Mouse (Mus musculus) intestine, embryonic 14.5 days (tissue): Measurements from ENCODE around the gene 6430571L13Rik. TPM values are rescaled to one million over a fixed set of nuclear protein-coding genes. Genes with fewer than 3 reads are reported as not detected.
A peak's percentile ranks its signal among the peaks of the same experiment; 100 is the strongest.

Source experiments
- ATAC-seq: fragments of 200-750 bp; cut with Nextera tagmentation; replicated peaks from 2 replicates; pipeline ENCODE4 v1.8.0; 2017; ENCODE audit warnings: low read depth, moderate number of reproducible peaks, moderate TSS enrichment, moderate library complexity; ENCODE audit not compliant: low FRiP score, low TSS enrichment
- DNase-seq: peaks from one replicate; pipeline ENCODE4 v3.0.0-alpha.2; 2018; ENCODE audit warnings: low spot score
- H3K27ac ChIP-seq: fragments of 300-500 bp; sonication (generic); 2 replicates; pipeline ENCODE4 v1.5.1; 2014; ENCODE audit warnings: low read depth, mild to moderate bottlenecking, control low read depth
- H3K27me3 ChIP-seq: fragments of 300-500 bp; sonication (generic); replicated peaks from 2 replicates; pipeline ENCODE4 v1.6.1; 2014; ENCODE audit warnings: low read length, control low read depth; ENCODE audit not compliant: control insufficient read depth, insufficient read depth
- H3K36me3 ChIP-seq: fragments of 300-500 bp; sonication (generic); 2 replicates; pipeline ENCODE4 v1.6.1; 2014; ENCODE audit warnings: low read length, control low read depth; ENCODE audit not compliant: control insufficient read depth, insufficient read depth
- H3K4me1 ChIP-seq: fragments of 300-500 bp; sonication (generic); replicated peaks from 2 replicates; pipeline ENCODE4 v1.6.1; 2014; ENCODE audit warnings: low read length, control low read depth, mixed read lengths; ENCODE audit not compliant: control insufficient read depth, insufficient read depth
- H3K4me2 ChIP-seq: fragments of 300-500 bp; sonication (generic); 2 replicates; pipeline ENCODE4 v1.6.1; 2014; ENCODE audit warnings: low read length
- H3K4me3 ChIP-seq: fragments of 300-500 bp; sonication (generic); 2 replicates; pipeline ENCODE4 v1.5.1; 2014; ENCODE audit warnings: low read depth, low read length, control low read depth, mixed read lengths
- H3K9ac ChIP-seq: fragments of 300-500 bp; sonication (generic); 2 replicates; pipeline ENCODE4 v1.6.1; 2014; ENCODE audit warnings: mild to moderate bottlenecking, low read length
- H3K9me3 ChIP-seq: fragments of 300-500 bp; sonication (generic); 2 replicates; pipeline ENCODE4 v1.6.1; 2016; ENCODE audit warnings: low read length, control low read depth; ENCODE audit not compliant: control insufficient read depth
- WGBS: fragments of 180-500 bp; shearing (Covaris S2); extraction: QIAGEN DNeasy Blood & Tissue Kit; methylation state at CpG from one replicate; pipeline ENCODE4 v1.1.7; 2014; 5-methylcytosine and 5-hydroxymethylcytosine counted together
- polyA plus RNA-seq: library from polyadenylated mRNA; unstranded; fragments of >200 nt; fragmentation: Nextera tagmentation; extraction: Ambion mirVana; gene quantifications from 2 replicates; pipeline ENCODE4 v1.2.1, GENCODE M21; 2014

6430571L13Rik gene
- polyA plus RNA-seq, 1 experiment from 2014 or later: 0.31 TPM

- Histone ChIP-seq H3K4me3 (no peak overlapping the region), H3K27ac (no peak overlapping the region), H3K4me1 (no peaks in the 10 kb centered on the region), H3K36me3 (no peaks in the 10 kb centered on the region), H3K9ac (no peak overlapping the region), H3K4me2 (no peak overlapping the region), H3K27me3 (peaks cover 7% of the 10 kb centered on the region; the same call in 1 of the 2 replicates), H3K9me3 (no peaks in the 10 kb centered on the region)
- DNase-seq: peak; percentile 83
- ATAC-seq: no peak
- 44% methylated on average over 7 of the region's 7 CpGs for WGBS
These were observed 15.7 kb downstream of the 6430571L13Rik start for GRCm38 (mm10) chr9:107355870-107356765.

GRCm38 (mm10) chr9:107357651-107358050, 17.2 kb downstream of the 6430571L13Rik start:
- Histone ChIP-seq H3K9ac (no peak overlapping the region), H3K36me3 (no peaks in the 10 kb centered on the region), H3K9me3 (no peaks in the 10 kb centered on the region), H3K4me3 (no peak overlapping the region), H3K4me2 (no peak overlapping the region), H3K27ac (no peak overlapping the region), H3K27me3 (peaks cover 7% of the 10 kb centered on the region; the same call in 1 of the 2 replicates), H3K4me1 (no peaks in the 10 kb centered on the region)
- DNase-seq: peak; percentile 96
- ATAC-seq: no peak
- 19% methylated on average over 5 of the region's 5 CpGs for WGBS

GRCm38 (mm10) chr9:107360989-107361388, 20.6 kb downstream of the 6430571L13Rik start:
- no peaks in the 10 kb centered on the region for H3K4me1 ChIP-seq
- H3K9me3 ChIP-seq: no peaks in the 10 kb centered on the region
- no peak overlapping the region for H3K27ac ChIP-seq
- ATAC-seq (no peak), DNase-seq (no peak)
- no peak overlapping the region for H3K4me2 ChIP-seq
- H3K4me3 ChIP-seq: no peak overlapping the region
- no peaks in the 10 kb centered on the region for H3K36me3 ChIP-seq
- H3K27me3 ChIP-seq: peaks cover 5% of the 10 kb centered on the region; the same call in 1 of the 2 replicates
- no peak overlapping the region for H3K9ac ChIP-seq
- WGBS: 12% methylated on average over 3 of the region's 3 CpGs

- DNase-seq (peak; percentile 79), ATAC-seq (no peak)
- Histone ChIP-seq H3K27ac (no peak overlapping the region), H3K36me3 (no peaks in the 10 kb centered on the region), H3K4me2 (no peak overlapping the region), H3K27me3 (no peaks in the 10 kb centered on the region), H3K9me3 (no peaks in the 10 kb centered on the region), H3K4me1 (no peaks in the 10 kb centered on the region), H3K9ac (no peak overlapping the region), H3K4me3 (no peak overlapping the region)
- 12% methylated on average over 3 of the region's 3 CpGs for WGBS
These were observed 26.2 kb downstream of the 6430571L13Rik start for GRCm38 (mm10) chr9:107366644-107367043.

- H3K4me2 ChIP-seq: no peak overlapping the region
- no peaks in the 10 kb centered on the region for H3K9me3 ChIP-seq
- no peaks in the 10 kb centered on the region for H3K4me1 ChIP-seq
- no peak overlapping the region for H3K27ac ChIP-seq
- no peak overlapping the region for H3K4me3 ChIP-seq
- H3K9ac ChIP-seq: no peak overlapping the region
- ATAC-seq (no peak), DNase-seq (no peak)
- 41% methylated on average over 1 of the region's 1 CpGs for WGBS
- H3K36me3 ChIP-seq: no peaks in the 10 kb centered on the region
- no peaks in the 10 kb centered on the region for H3K27me3 ChIP-seq
These were observed 27.9 kb downstream of the 6430571L13Rik start for GRCm38 (mm10) chr9:107368302-107368701.

GRCm38 (mm10) chr9:107369270-107370105, 29.1 kb downstream of the 6430571L13Rik start:
- Histone ChIP-seq H3K9me3 (no peaks in the 10 kb centered on the region), H3K4me3 (no peak overlapping the region), H3K4me1 (no peaks in the 10 kb centered on the region), H3K4me2 (no peak overlapping the region), H3K27ac (no peak overlapping the region), H3K9ac (no peak overlapping the region), H3K27me3 (0 out of 2 replicates have a peak, but pooled peaks cover under 1% of the 10 kb centered on the region), H3K36me3 (no peaks in the 10 kb centered on the region)
- ATAC-seq (no peak), DNase-seq (no peak)
- WGBS: 35% methylated on average over 10 of the region's 10 CpGs

GRCm38 (mm10) chr9:107370106-107370463, 29.7 kb downstream of the 6430571L13Rik start:
- ATAC-seq (no peak), DNase-seq (no peak)
- WGBS: 15% methylated on average over 4 of the region's 4 CpGs
- H3K27me3 ChIP-seq: peaks cover 7% of the 10 kb centered on the region; the same call in 1 of the 2 replicates
- H3K4me1 ChIP-seq: no peaks in the 10 kb centered on the region
- no peak overlapping the region for H3K27ac ChIP-seq
- no peaks in the 10 kb centered on the region for H3K9me3 ChIP-seq
- H3K4me2 ChIP-seq: no peak overlapping the region
- H3K9ac ChIP-seq: no peak overlapping the region
- no peaks in the 10 kb centered on the region for H3K36me3 ChIP-seq
- no peak overlapping the region for H3K4me3 ChIP-seq

GRCm38 (mm10) chr9:107372441-107372840, 32.0 kb downstream of the 6430571L13Rik start:
- H3K4me2 ChIP-seq: no peak overlapping the region
- no peaks in the 10 kb centered on the region for H3K36me3 ChIP-seq
- 66% methylated on average over 4 of the region's 4 CpGs for WGBS
- ATAC-seq: no peak
- no peak overlapping the region for H3K9ac ChIP-seq
- DNase-seq: no peak
- H3K4me1 ChIP-seq: no peaks in the 10 kb centered on the region
- no peak overlapping the region for H3K4me3 ChIP-seq
- H3K27me3 ChIP-seq: peaks cover 30% of the 10 kb centered on the region
- no peaks in the 10 kb centered on the region for H3K9me3 ChIP-seq
- no peak overlapping the region for H3K27ac ChIP-seq
